Mouse (Mus musculus): ENCODE results near the gene A530032D15Rik. TPM values are rescaled to one million over a fixed set of nuclear protein-coding genes. Genes with fewer than 3 reads are reported as not detected.
"Not testable (repeated sequence)": the region's sequence is repeated elsewhere in the genome, so short reads cannot be mapped to it uniquely, and the experiment has no call there.

Gene A530032D15Rik
- polyA plus RNA-seq, 1 experiment from 2014 or later = not detected

- H3K27me3 ChIP-seq (replicated peaks; ENCODE audit: control insufficient read depth, insufficient read depth, low read length); H3K4me3 ChIP-seq (ENCODE audit: low read depth, low read length); H3K27ac ChIP-seq (ENCODE audit: low read depth); H3K9ac ChIP-seq (ENCODE audit: low read length); H3K9me3 ChIP-seq (ENCODE audit: control insufficient read depth, low read length); ATAC-seq (replicated peaks; ENCODE audit: low FRiP score, low TSS enrichment, low read depth); H3K4me2 ChIP-seq (ENCODE audit: low read length); H3K4me1 ChIP-seq (replicated peaks; ENCODE audit: control insufficient read depth, insufficient read depth, low read length); H3K36me3 ChIP-seq (ENCODE audit: control insufficient read depth, insufficient read depth, low read length); DNase-seq (ENCODE audit: low spot score): not testable (repeated sequence)
- 87% methylated on average over 7 of the region's 7 CpGs for WGBS
Observed at GRCm38 (mm10) chr1:85112266-85112665, 2.6 kb upstream of the A530032D15Rik start.

- H3K27ac ChIP-seq (ENCODE audit: low read depth); H3K9me3 ChIP-seq (ENCODE audit: control insufficient read depth, low read length); H3K9ac ChIP-seq (ENCODE audit: low read length); H3K27me3 ChIP-seq (replicated peaks; ENCODE audit: control insufficient read depth, insufficient read depth, low read length); H3K36me3 ChIP-seq (ENCODE audit: control insufficient read depth, insufficient read depth, low read length); H3K4me3 ChIP-seq (ENCODE audit: low read depth, low read length); H3K4me1 ChIP-seq (replicated peaks; ENCODE audit: control insufficient read depth, insufficient read depth, low read length); ATAC-seq (replicated peaks; ENCODE audit: low FRiP score, low TSS enrichment, low read depth); H3K4me2 ChIP-seq (ENCODE audit: low read length); DNase-seq (ENCODE audit: low spot score): not testable (repeated sequence)
- 61% methylated on average over 9 of the region's 10 CpGs for WGBS
Observed at GRCm38 (mm10) chr1:85111572-85111971, 1.9 kb upstream of the A530032D15Rik start.

GRCm38 (mm10) chr1:85110876-85111275 lies 1.2 kb upstream of the A530032D15Rik start:
- 76% methylated on average over 2 of the region's 3 CpGs for WGBS
- not testable (repeated sequence) for ATAC-seq (replicated peaks; ENCODE audit: low FRiP score, low TSS enrichment, low read depth); H3K36me3 ChIP-seq (ENCODE audit: control insufficient read depth, insufficient read depth, low read length)

GRCm38 (mm10) chr1:85106013-85106412 lies 3.6 kb downstream of the A530032D15Rik start:
- WGBS = 76% methylated on average over 5 of the region's 6 CpGs
- not testable (repeated sequence) for H3K9ac ChIP-seq (ENCODE audit: low read length); H3K4me3 ChIP-seq (ENCODE audit: low read depth, low read length); DNase-seq (ENCODE audit: low spot score); H3K27me3 ChIP-seq (replicated peaks; ENCODE audit: control insufficient read depth, insufficient read depth, low read length); ATAC-seq (replicated peaks; ENCODE audit: low FRiP score, low TSS enrichment, low read depth); H3K36me3 ChIP-seq (ENCODE audit: control insufficient read depth, insufficient read depth, low read length); H3K9me3 ChIP-seq (ENCODE audit: control insufficient read depth, low read length); H3K4me1 ChIP-seq (replicated peaks; ENCODE audit: control insufficient read depth, insufficient read depth, low read length); H3K4me2 ChIP-seq (ENCODE audit: low read length); H3K27ac ChIP-seq (ENCODE audit: low read depth)

More at GRCm38 (mm10) chr1:85110876-85111275, 1.2 kb upstream of the A530032D15Rik start:
- H3K9me3 ChIP-seq (ENCODE audit: control insufficient read depth, low read length); DNase-seq (ENCODE audit: low spot score); H3K4me3 ChIP-seq (ENCODE audit: low read depth, low read length); H3K27ac ChIP-seq (ENCODE audit: low read depth); H3K4me1 ChIP-seq (replicated peaks; ENCODE audit: control insufficient read depth, insufficient read depth, low read length); H3K9ac ChIP-seq (ENCODE audit: low read length); H3K4me2 ChIP-seq (ENCODE audit: low read length); H3K27me3 ChIP-seq (replicated peaks; ENCODE audit: control insufficient read depth, insufficient read depth, low read length): not testable (repeated sequence)

- H3K27me3 ChIP-seq (replicated peaks; ENCODE audit: control insufficient read depth, insufficient read depth, low read length); DNase-seq (ENCODE audit: low spot score); H3K36me3 ChIP-seq (ENCODE audit: control insufficient read depth, insufficient read depth, low read length); H3K9me3 ChIP-seq (ENCODE audit: control insufficient read depth, low read length); H3K4me3 ChIP-seq (ENCODE audit: low read depth, low read length); H3K27ac ChIP-seq (ENCODE audit: low read depth); H3K9ac ChIP-seq (ENCODE audit: low read length); ATAC-seq (replicated peaks; ENCODE audit: low FRiP score, low TSS enrichment, low read depth); H3K4me2 ChIP-seq (ENCODE audit: low read length); H3K4me1 ChIP-seq (replicated peaks; ENCODE audit: control insufficient read depth, insufficient read depth, low read length): not testable (repeated sequence)
- WGBS = 89% methylated on average over 4 of the region's 4 CpGs
Observed at GRCm38 (mm10) chr1:85105336-85105735, 4.3 kb downstream of the A530032D15Rik start.

- 82% methylated on average over 4 of the region's 4 CpGs for WGBS
- H3K27ac ChIP-seq (ENCODE audit: low read depth); H3K4me2 ChIP-seq (ENCODE audit: low read length); H3K36me3 ChIP-seq (ENCODE audit: control insufficient read depth, insufficient read depth, low read length); H3K4me3 ChIP-seq (ENCODE audit: low read depth, low read length); H3K4me1 ChIP-seq (replicated peaks; ENCODE audit: control insufficient read depth, insufficient read depth, low read length); H3K9me3 ChIP-seq (ENCODE audit: control insufficient read depth, low read length); ATAC-seq (replicated peaks; ENCODE audit: low FRiP score, low TSS enrichment, low read depth); DNase-seq (ENCODE audit: low spot score); H3K27me3 ChIP-seq (replicated peaks; ENCODE audit: control insufficient read depth, insufficient read depth, low read length); H3K9ac ChIP-seq (ENCODE audit: low read length): not testable (repeated sequence)
Observed at GRCm38 (mm10) chr1:85101754-85102153, 7.9 kb downstream of the A530032D15Rik start.

GRCm38 (mm10) chr1:85099864-85100263 lies 9.8 kb downstream of the A530032D15Rik start, which contains the start of gene Gm10553:
Gm10553 (plus strand) TSS chr1:85100164.
- not testable (repeated sequence) for H3K4me1 ChIP-seq (replicated peaks; ENCODE audit: control insufficient read depth, insufficient read depth, low read length)
- WGBS = 68% methylated on average over 1 of the region's 1 CpGs

GRCm38 (mm10) chr1:85099081-85099480 lies 10.6 kb downstream of the A530032D15Rik start:
- not testable (repeated sequence) for H3K27ac ChIP-seq (ENCODE audit: low read depth); H3K9me3 ChIP-seq (ENCODE audit: control insufficient read depth, low read length); ATAC-seq (replicated peaks; ENCODE audit: low FRiP score, low TSS enrichment, low read depth); H3K4me3 ChIP-seq (ENCODE audit: low read depth, low read length); H3K27me3 ChIP-seq (replicated peaks; ENCODE audit: control insufficient read depth, insufficient read depth, low read length); H3K9ac ChIP-seq (ENCODE audit: low read length); H3K4me1 ChIP-seq (replicated peaks; ENCODE audit: control insufficient read depth, insufficient read depth, low read length); H3K36me3 ChIP-seq (ENCODE audit: control insufficient read depth, insufficient read depth, low read length); DNase-seq (ENCODE audit: low spot score); H3K4me2 ChIP-seq (ENCODE audit: low read length)
- 82% methylated on average over 5 of the region's 7 CpGs for WGBS

More at GRCm38 (mm10) chr1:85099864-85100263, 9.8 kb downstream of the A530032D15Rik start, which contains the start of gene Gm10553:
- not testable (repeated sequence) for H3K27me3 ChIP-seq (replicated peaks; ENCODE audit: control insufficient read depth, insufficient read depth, low read length); H3K4me3 ChIP-seq (ENCODE audit: low read depth, low read length); H3K4me2 ChIP-seq (ENCODE audit: low read length); H3K27ac ChIP-seq (ENCODE audit: low read depth); DNase-seq (ENCODE audit: low spot score); H3K9me3 ChIP-seq (ENCODE audit: control insufficient read depth, low read length); H3K36me3 ChIP-seq (ENCODE audit: control insufficient read depth, insufficient read depth, low read length); H3K9ac ChIP-seq (ENCODE audit: low read length); ATAC-seq (replicated peaks; ENCODE audit: low FRiP score, low TSS enrichment, low read depth)

- not testable (repeated sequence) for ATAC-seq (replicated peaks; ENCODE audit: low FRiP score, low TSS enrichment, low read depth); H3K4me1 ChIP-seq (replicated peaks; ENCODE audit: control insufficient read depth, insufficient read depth, low read length); H3K27ac ChIP-seq (ENCODE audit: low read depth); H3K4me2 ChIP-seq (ENCODE audit: low read length); H3K36me3 ChIP-seq (ENCODE audit: control insufficient read depth, insufficient read depth, low read length); DNase-seq (ENCODE audit: low spot score); H3K9ac ChIP-seq (ENCODE audit: low read length); H3K27me3 ChIP-seq (replicated peaks; ENCODE audit: control insufficient read depth, insufficient read depth, low read length); H3K4me3 ChIP-seq (ENCODE audit: low read depth, low read length); H3K9me3 ChIP-seq (ENCODE audit: control insufficient read depth, low read length)
- WGBS = 87% methylated on average over 6 of the region's 7 CpGs
Observed at GRCm38 (mm10) chr1:85093011-85093572, 16.6 kb downstream of the A530032D15Rik start.

Measured in intestine, embryonic 14.5 days (tissue).